Mouse (Mus musculus) ES-E14 (cell line): ENCODE data around the gene Sdccag8. TPM values are rescaled to one million over a fixed set of nuclear protein-coding genes. Genes with fewer than 3 reads are reported as not detected.

ENCODE experiments used
- DNase-seq: peaks from one replicate; pipeline ENCODE4 v3.0.0-alpha.2; 2013; ENCODE audit warnings: low read depth, low spot score
- H3K27ac ChIP-seq: 2 replicates; pipeline ENCODE4 v1.5.1; 2012; ENCODE audit warnings: low read depth, mild to moderate bottlenecking, low read length, moderate library complexity, mixed read lengths; ENCODE audit not compliant: poor library complexity, insufficient read depth, severe bottlenecking
- H3K36me3 ChIP-seq: 2 replicates; pipeline ENCODE4 v1.6.1; 2012; ENCODE audit warnings: mild to moderate bottlenecking, low read length, moderate library complexity, mixed read lengths; ENCODE audit not compliant: control insufficient read depth, poor library complexity, insufficient read depth, severe bottlenecking
- H3K4me1 ChIP-seq, 2 experiments: fragments of 150-350 bp in 1 of 2; sonication (generic) in 1 of 2; 2 replicates each; pipeline ENCODE4 v1.6.1; 2012; ENCODE audit warnings: low read length in 2 of 2, mild to moderate bottlenecking in 1 of 2, mixed read lengths in 1 of 2; ENCODE audit not compliant: control insufficient read depth in 2 of 2, insufficient read depth in 2 of 2, poor library complexity in 1 of 2
- H3K4me3 ChIP-seq, 2 experiments: fragments of 150-350 bp in 1 of 2; sonication (generic) in 1 of 2; 2 replicates each; pipeline ENCODE4 v1.5.1; 2012; ENCODE audit warnings: low read length in 2 of 2, low read depth in 1 of 2, mild to moderate bottlenecking in 1 of 2, mixed read lengths in 1 of 2; ENCODE audit not compliant: insufficient read depth in 1 of 2, poor library complexity in 1 of 2, severe bottlenecking in 1 of 2
- H3K9ac ChIP-seq: 2 replicates; pipeline ENCODE4 v1.6.1; 2012; ENCODE audit warnings: low read depth, mild to moderate bottlenecking, low read length, mixed read lengths; ENCODE audit not compliant: poor library complexity, insufficient read depth, severe bottlenecking
- H3K9me3 ChIP-seq: fragments of 150-350 bp; sonication (generic); 2 replicates; pipeline ENCODE4 v1.6.1; 2012; ENCODE audit warnings: low read depth, mild to moderate bottlenecking, low read length; ENCODE audit not compliant: control insufficient read depth, insufficient read depth
- CHD2 ChIP-seq: IDR thresholded peaks from 2 replicates; pipeline ENCODE4 v1.6.1; 2014; ENCODE audit warnings: mild to moderate bottlenecking, low read depth, low read length, inconsistent platforms
- HCFC1 ChIP-seq: IDR thresholded peaks from 2 replicates; pipeline ENCODE4 v1.6.1; 2012; ENCODE audit warnings: low read length, inconsistent platforms, borderline replicate concordance; ENCODE audit not compliant: insufficient read depth
- MAFK ChIP-seq: IDR thresholded peaks from 2 replicates; pipeline ENCODE4 v1.6.1; 2014; ENCODE audit warnings: mild to moderate bottlenecking, low read depth, low read length, inconsistent platforms; ENCODE audit not compliant: insufficient read depth
- ZC3H11A ChIP-seq: IDR thresholded peaks from 2 replicates; pipeline ENCODE4 v1.6.1; 2012; ENCODE audit warnings: low read depth, mild to moderate bottlenecking, inconsistent platforms, low read length, borderline replicate concordance
- ZNF384 ChIP-seq: IDR thresholded peaks from 2 replicates; pipeline ENCODE4 v1.6.1; 2012; ENCODE audit warnings: low read depth, low read length, inconsistent platforms
- in situ Hi-C, 2 experiments: fragments of 600-800 bp; cut with MboI; formaldehyde crosslinking; loops; one replicate each; pipeline ENCODE4 v1.15.1; 2025; ENCODE audit warnings: low sequenced_read_pairs in 2 of 2, inconsistent platforms in 1 of 2; ENCODE audit not compliant: unreplicated experiment in 2 of 2
- total RNA-seq: library from RNA; depleted of rRNA; stranded (reverse); fragments of 300-350 nt; gene quantifications from 2 replicates; pipeline ENCODE4 v1.2.3, GENCODE M21; 2012

Sdccag8 gene
- total RNA-seq, 1 experiment = 5.0 TPM

- Histone ChIP-seq H3K9me3 (no peaks in the 10 kb centered on the region), H3K27ac (no peak overlapping the region), H3K36me3 (no peaks in the 10 kb centered on the region), H3K4me1 (peaks cover 3 to 20% of the 10 kb centered on the region in 2 experiments; a peak in 3 of 4 replicates), H3K9ac (no peak overlapping the region), H3K4me3 (no peak overlapping the region)
- no peak for DNase-seq
- TF ChIP-seq MAFK (no peak), CHD2 (no peak), ZNF384 (no peak), ZC3H11A (no peak), HCFC1 (no peak)
- in situ Hi-C loops = no loop called here
These were observed 178.9 kb downstream of the Sdccag8 start for GRCm38 (mm10) chr1:176993141-176994010.

DNA sequence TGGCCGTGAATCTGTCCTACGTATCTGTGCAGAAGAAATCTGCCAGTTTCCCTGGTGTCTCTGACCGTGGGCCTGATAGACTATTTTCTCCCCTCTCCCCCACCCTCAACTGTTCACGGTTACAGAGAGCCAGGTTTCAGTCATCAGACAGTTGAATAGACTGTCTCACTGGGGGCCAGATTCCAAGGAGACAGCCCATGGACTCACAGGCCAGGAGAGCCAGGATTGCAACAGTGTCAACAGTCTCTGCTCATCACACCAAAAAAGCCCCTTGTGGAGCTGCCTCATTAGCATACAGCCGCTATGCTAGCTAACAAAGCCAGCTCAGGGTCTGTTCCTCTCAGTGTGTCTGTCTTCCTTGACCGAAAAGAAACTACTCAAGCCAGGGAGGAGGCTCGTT is 179.6 kb downstream of the Sdccag8 start:
- Histone ChIP-seq H3K9me3 (no peaks in the 10 kb centered on the region), H3K36me3 (no peaks in the 10 kb centered on the region), H3K4me1 (peaks cover 3 to 18% of the 10 kb centered on the region in 2 experiments; a peak in 3 of 4 replicates), H3K9ac (no peak overlapping the region), H3K4me3 (no peak overlapping the region), H3K27ac (no peak overlapping the region)
- in situ Hi-C loops = no loop called here
- TF ChIP-seq ZC3H11A (no peak), MAFK (no peak), CHD2 (no peak), ZNF384 (no peak)
- DNase-seq = no peak

- DNase-seq = no peak
- TF ChIP-seq ZC3H11A = no peak
- TF ChIP-seq HCFC1 = no peak
- TF ChIP-seq ZNF384 = no peak
- no peak for TF ChIP-seq CHD2
- no peak for TF ChIP-seq MAFK
- Histone ChIP-seq H3K9ac (no peak overlapping the region), H3K9me3 (no peaks in the 10 kb centered on the region), H3K36me3 (no peaks in the 10 kb centered on the region), H3K4me3 (no peak overlapping the region), H3K4me1 (peaks cover 3 to 18% of the 10 kb centered on the region in 2 experiments; a peak in 3 of 4 replicates), H3K27ac (no peak overlapping the region)
- in situ Hi-C loops = no loop called here
These were observed 180.4 kb downstream of the Sdccag8 start for GRCm38 (mm10) chr1:176994707-176995418.

DNA sequence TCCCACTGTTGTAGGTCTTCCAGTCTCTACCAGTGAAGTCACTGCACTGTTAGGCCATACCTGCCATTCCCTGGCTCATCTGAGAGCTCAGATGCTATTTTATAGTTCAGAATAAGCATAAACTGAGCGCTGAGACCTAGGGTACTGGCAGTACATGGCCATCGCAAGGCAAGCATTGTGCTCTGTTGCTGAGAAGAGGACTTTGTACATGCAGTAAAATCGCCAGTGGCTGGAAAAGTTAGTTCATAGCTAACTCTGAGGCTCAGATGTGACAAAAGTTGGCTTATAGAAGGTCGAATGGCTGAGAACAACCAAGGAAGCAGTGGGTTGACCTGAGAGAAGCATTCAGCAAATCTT is 180.9 kb downstream of the Sdccag8 start:
- no peak for DNase-seq
- Histone ChIP-seq H3K27ac (no peak overlapping the region), H3K4me3 (no peak overlapping the region), H3K9ac (no peak overlapping the region), H3K4me1 (peaks cover 3 to 18% of the 10 kb centered on the region in 2 experiments; a peak in 3 of 4 replicates), H3K9me3 (no peaks in the 10 kb centered on the region), H3K36me3 (no peaks in the 10 kb centered on the region)
- in situ Hi-C loops = no loop called here
- TF ChIP-seq ZNF384 (no peak), ZC3H11A (no peak)
